Mouse (Mus musculus): ENCODE measurements around the gene Tarsl2. TPM values are rescaled to one million over a fixed set of nuclear protein-coding genes. Genes with fewer than 3 reads are reported as not detected.
A peak's percentile ranks its signal among the peaks of the same experiment; 100 is the strongest.

The Tarsl2 gene
- polyA plus RNA-seq, 1 experiment, result 2.0 TPM

DNA sequence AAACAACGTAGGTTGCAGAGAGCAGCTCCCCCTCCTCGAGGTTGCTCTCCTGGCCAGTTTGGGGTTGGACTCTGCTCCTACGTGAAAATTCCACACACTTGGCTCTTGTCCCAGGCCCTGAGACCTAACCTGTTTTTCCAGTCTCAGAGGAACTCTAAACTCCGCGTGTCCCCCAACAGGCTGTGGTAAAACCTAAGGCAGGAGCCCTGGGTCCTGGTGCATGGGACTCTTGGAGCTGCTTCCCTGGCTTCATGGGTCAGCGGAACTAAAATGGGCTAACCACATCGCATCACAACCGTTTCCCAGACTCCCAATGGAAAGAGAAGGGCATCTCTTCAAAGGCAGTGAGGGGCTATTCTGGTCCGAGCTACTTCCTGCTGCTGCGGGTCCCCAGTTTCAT is 48.2 kb downstream of the Tarsl2 start:
- TF ChIP-seq CTCF (IDR thresholded peaks at IDR 0.05; ENCODE audit: extremely low read depth, insufficient read depth, insufficient read length, insufficient replicate concordance) (no peak), POLR2A (IDR thresholded peaks at IDR 0.05; ENCODE audit: low read depth, low read length) (no peak)
- peaks cover 6% of the 10 kb centered on the region; the same call in 1 of the 2 replicates for H3K4me1 ChIP-seq (ENCODE audit: control insufficient read depth, insufficient read depth, insufficient read length)
- 17% methylated on average over 10 of the region's 10 CpGs for whole genome bisulfite sequencing
- peak in 1 of 2 experiments; percentile 5 for DNase-seq (ENCODE audit: low read depth in 1 of 2, low spot score in 2 of 2)
- H3K27me3 ChIP-seq (ENCODE audit: control insufficient read depth, insufficient read depth, low read length), result no peaks in the 10 kb centered on the region
- H3K27ac ChIP-seq (ENCODE audit: insufficient read depth, low read length), result no peak overlapping the region
- H3K4me3 ChIP-seq (ENCODE audit: extremely low read depth, insufficient read depth, insufficient read length), result peak overlapping the region; percentile 92
- peaks cover 3% of the 10 kb centered on the region for H3K36me3 ChIP-seq (ENCODE audit: control insufficient read depth, insufficient read depth, low read length)

DNA sequence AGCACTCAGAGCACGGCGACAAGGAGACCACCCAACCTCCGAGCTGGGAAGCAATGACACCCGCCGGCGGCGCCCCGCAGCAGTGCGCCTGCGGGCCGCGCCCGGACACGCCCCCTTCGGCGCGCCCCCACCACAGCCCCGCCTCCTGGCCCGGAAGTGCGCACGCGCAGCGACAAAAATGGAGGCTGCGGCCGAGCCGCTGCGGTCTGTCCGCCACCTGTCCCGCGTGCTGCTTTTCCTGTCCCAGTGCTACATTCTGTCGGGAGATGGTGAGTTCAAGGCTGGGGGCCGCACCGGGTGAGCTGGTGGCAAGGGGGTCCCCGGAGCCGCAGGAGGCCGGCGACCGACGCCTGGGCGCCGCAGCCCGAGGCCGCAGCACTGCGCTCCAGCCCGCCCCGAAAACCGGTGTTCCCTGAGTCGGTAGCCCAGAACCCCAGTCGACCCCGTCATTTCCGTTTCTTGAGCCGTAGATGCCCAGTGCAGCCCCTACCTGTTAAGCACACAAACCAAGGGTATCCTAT is 48.7 kb downstream of the Tarsl2 start:
- peak; percentile 53 to 80 for DNase-seq (ENCODE audit: low read depth in 1 of 2, low spot score in 2 of 2)
- peak; percentile 71 for TF ChIP-seq POLR2A (IDR thresholded peaks at IDR 0.05; ENCODE audit: low read depth, low read length)
- TF ChIP-seq CTCF (IDR thresholded peaks at IDR 0.05; ENCODE audit: extremely low read depth, insufficient read depth, insufficient read length, insufficient replicate concordance), result no peak
- peak overlapping the region; percentile 61; the same call in 1 of the 2 replicates for H3K27ac ChIP-seq (ENCODE audit: insufficient read depth, low read length)
- peak overlapping the region; percentile 92 for H3K4me3 ChIP-seq (ENCODE audit: extremely low read depth, insufficient read depth, insufficient read length)
- peaks cover 8% of the 10 kb centered on the region for H3K36me3 ChIP-seq (ENCODE audit: control insufficient read depth, insufficient read depth, low read length)
- H3K27me3 ChIP-seq (ENCODE audit: control insufficient read depth, insufficient read depth, low read length), result no peaks in the 10 kb centered on the region
- peaks cover 6% of the 10 kb centered on the region; the same call in 1 of the 2 replicates for H3K4me1 ChIP-seq (ENCODE audit: control insufficient read depth, insufficient read depth, insufficient read length)
- WGBS, result under 1% methylated on average over 52 of the region's 52 CpGs

- TF ChIP-seq POLR2A (IDR thresholded peaks at IDR 0.05; ENCODE audit: low read depth, low read length), result no peak
- no peak for TF ChIP-seq CTCF (IDR thresholded peaks at IDR 0.05; ENCODE audit: extremely low read depth, insufficient read depth, insufficient read length, insufficient replicate concordance)
- Histone ChIP-seq H3K4me1 (ENCODE audit: control insufficient read depth, insufficient read depth, insufficient read length) (peaks cover 6% of the 10 kb centered on the region; the same call in 1 of the 2 replicates), H3K4me3 (ENCODE audit: extremely low read depth, insufficient read depth, insufficient read length) (no peak overlapping the region), H3K27me3 (ENCODE audit: control insufficient read depth, insufficient read depth, low read length) (no peaks in the 10 kb centered on the region), H3K27ac (ENCODE audit: insufficient read depth, low read length) (no peak overlapping the region), H3K36me3 (ENCODE audit: control insufficient read depth, insufficient read depth, low read length) (peaks cover 25% of the 10 kb centered on the region)
- 51% methylated on average over 2 of the region's 2 CpGs for WGBS
- DNase-seq (ENCODE audit: low read depth in 1 of 2, low spot score in 2 of 2), result peak in 1 of 2 experiments; percentile 17
These were observed 51.8 kb downstream of the Tarsl2 start for GRCm38 (mm10) chr7:65696450-65696849.

DNA sequence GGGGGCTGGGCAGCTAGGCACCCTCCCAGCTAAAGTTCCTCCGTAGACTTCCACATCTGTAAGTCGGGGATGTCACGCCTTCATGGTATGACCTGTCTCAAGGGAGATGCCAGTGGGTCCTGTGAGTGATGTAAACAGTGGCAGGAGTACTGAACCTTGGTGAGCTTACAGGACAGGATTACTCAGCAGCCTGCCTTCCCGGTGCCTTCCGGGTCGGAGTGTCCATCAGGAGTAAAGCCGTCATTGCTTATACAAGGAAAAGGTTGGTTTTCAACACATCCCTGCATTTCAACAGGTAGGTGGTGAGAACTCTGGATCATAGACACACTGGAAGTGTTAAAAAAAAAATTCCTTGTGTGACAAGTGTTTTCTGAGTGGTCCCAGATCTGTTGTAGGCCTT is 57.4 kb downstream of the Tarsl2 start:
- TF ChIP-seq CTCF (IDR thresholded peaks at IDR 0.05; ENCODE audit: extremely low read depth, insufficient read depth, insufficient read length, insufficient replicate concordance) (no peak), POLR2A (IDR thresholded peaks at IDR 0.05; ENCODE audit: low read depth, low read length) (no peak)
- Histone ChIP-seq H3K36me3 (ENCODE audit: control insufficient read depth, insufficient read depth, low read length) (peaks cover 32% of the 10 kb centered on the region), H3K27me3 (ENCODE audit: control insufficient read depth, insufficient read depth, low read length) (no peaks in the 10 kb centered on the region), H3K4me1 (ENCODE audit: control insufficient read depth, insufficient read depth, insufficient read length) (no peaks in the 10 kb centered on the region), H3K27ac (ENCODE audit: insufficient read depth, low read length) (no peak overlapping the region), H3K4me3 (ENCODE audit: extremely low read depth, insufficient read depth, insufficient read length) (no peak overlapping the region)
- WGBS, result 87% methylated on average over 7 of the region's 7 CpGs
- DNase-seq (ENCODE audit: low read depth in 1 of 2, low spot score in 2 of 2), result no peak

DNA sequence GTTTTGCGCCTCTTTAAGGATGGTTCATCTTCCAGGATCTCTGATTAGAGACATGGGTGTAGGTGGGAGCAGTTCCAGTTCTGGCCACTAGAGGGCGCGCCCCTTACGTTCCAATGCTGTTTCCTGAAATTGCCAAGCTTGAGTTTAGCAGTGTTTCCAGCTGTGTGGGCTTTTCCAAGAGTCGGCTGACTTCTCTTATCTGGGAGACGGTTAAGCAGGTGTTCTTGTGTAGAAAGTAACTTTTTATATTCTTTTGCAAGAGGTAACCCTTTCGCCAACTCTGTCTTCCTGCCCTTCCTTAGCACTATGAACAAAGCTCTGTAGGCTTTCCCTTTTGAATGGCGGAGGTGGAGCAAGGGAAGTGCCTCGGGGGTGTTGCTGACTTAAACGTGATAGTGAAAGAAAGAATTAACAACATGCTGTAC is 60.1 kb downstream of the Tarsl2 start:
- H3K36me3 ChIP-seq (ENCODE audit: control insufficient read depth, insufficient read depth, low read length), result peaks cover 17% of the 10 kb centered on the region
- H3K27me3 ChIP-seq (ENCODE audit: control insufficient read depth, insufficient read depth, low read length), result no peaks in the 10 kb centered on the region
- H3K4me1 ChIP-seq (ENCODE audit: control insufficient read depth, insufficient read depth, insufficient read length), result no peaks in the 10 kb centered on the region
- no peak for TF ChIP-seq POLR2A (IDR thresholded peaks at IDR 0.05; ENCODE audit: low read depth, low read length)
- peak; percentile 91; the same call in 1 of the 2 replicates for TF ChIP-seq CTCF (IDR thresholded peaks at IDR 0.05; ENCODE audit: extremely low read depth, insufficient read depth, insufficient read length, insufficient replicate concordance)
- H3K4me3 ChIP-seq (ENCODE audit: extremely low read depth, insufficient read depth, insufficient read length), result peak overlapping the region; percentile 54
- 3% methylated on average over 10 of the region's 10 CpGs for WGBS
- DNase-seq (ENCODE audit: low read depth in 1 of 2, low spot score in 2 of 2), result peak; percentile 27 to 50
- no peak overlapping the region for H3K27ac ChIP-seq (ENCODE audit: insufficient read depth, low read length)

DNA sequence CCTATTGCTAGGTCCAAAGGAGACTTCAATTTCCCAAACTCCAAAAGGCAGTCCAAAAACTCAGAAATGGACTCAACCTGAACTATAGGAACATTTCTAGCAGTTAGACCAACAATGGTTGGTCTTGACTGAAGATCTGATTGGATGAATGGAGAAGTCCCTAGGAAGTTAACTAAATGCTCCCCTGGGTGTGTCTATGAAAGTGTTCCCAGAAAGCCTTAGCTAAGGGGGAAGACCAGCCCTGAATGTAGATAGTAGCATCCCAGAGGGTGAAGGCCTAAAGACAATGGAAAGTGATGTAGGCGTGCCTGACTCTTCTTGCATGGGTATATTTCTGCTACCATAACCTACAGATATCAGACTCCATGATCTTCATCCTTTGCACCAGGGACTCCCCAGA is 63.8 kb downstream of the Tarsl2 start:
- no peaks in the 10 kb centered on the region for H3K36me3 ChIP-seq (ENCODE audit: control insufficient read depth, insufficient read depth, low read length)
- WGBS, result 83% methylated on average over 1 of the region's 1 CpGs
- DNase-seq (ENCODE audit: low read depth in 1 of 2, low spot score in 2 of 2), result no peak

DNA sequence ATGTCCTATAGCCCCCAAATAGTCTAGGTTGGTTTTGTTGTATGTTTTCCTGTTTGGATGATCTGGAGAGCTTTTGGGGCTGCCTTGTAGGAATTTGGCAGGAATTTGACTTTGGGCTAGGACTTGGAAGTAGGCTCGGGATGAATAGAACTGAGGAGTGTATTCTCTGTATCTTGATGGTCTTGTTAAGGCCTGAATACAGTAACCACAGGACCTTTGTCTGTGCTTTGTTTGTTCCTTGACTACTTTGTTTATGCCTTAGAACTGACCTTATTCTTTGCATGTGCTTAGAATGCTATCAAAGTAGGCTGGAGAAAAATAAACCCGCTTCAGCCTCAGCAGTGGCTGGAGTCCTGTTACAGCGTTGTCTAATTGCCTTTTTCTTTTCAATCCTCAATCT is 65.6 kb downstream of the Tarsl2 start:
- DNase-seq (ENCODE audit: low read depth in 1 of 2, low spot score in 2 of 2), result no peak
- Histone ChIP-seq H3K27me3 (ENCODE audit: control insufficient read depth, insufficient read depth, low read length) (no peaks in the 10 kb centered on the region), H3K4me1 (ENCODE audit: control insufficient read depth, insufficient read depth, insufficient read length) (no peaks in the 10 kb centered on the region), H3K36me3 (ENCODE audit: control insufficient read depth, insufficient read depth, low read length) (no peaks in the 10 kb centered on the region), H3K27ac (ENCODE audit: insufficient read depth, low read length) (no peak overlapping the region), H3K4me3 (ENCODE audit: extremely low read depth, insufficient read depth, insufficient read length) (no peak overlapping the region)
- 88% methylated on average over 3 of the region's 3 CpGs for WGBS
- TF ChIP-seq POLR2A (IDR thresholded peaks at IDR 0.05; ENCODE audit: low read depth, low read length) (no peak), CTCF (IDR thresholded peaks at IDR 0.05; ENCODE audit: extremely low read depth, insufficient read depth, insufficient read length, insufficient replicate concordance) (no peak)

More for the DNA sequence above, 63.8 kb downstream of the Tarsl2 start:
- H3K27me3 ChIP-seq (ENCODE audit: control insufficient read depth, insufficient read depth, low read length), result no peaks in the 10 kb centered on the region
- H3K4me3 ChIP-seq (ENCODE audit: extremely low read depth, insufficient read depth, insufficient read length), result no peak overlapping the region
- H3K27ac ChIP-seq (ENCODE audit: insufficient read depth, low read length), result no peak overlapping the region
- H3K4me1 ChIP-seq (ENCODE audit: control insufficient read depth, insufficient read depth, insufficient read length), result no peaks in the 10 kb centered on the region
- no peak for TF ChIP-seq CTCF (IDR thresholded peaks at IDR 0.05; ENCODE audit: extremely low read depth, insufficient read depth, insufficient read length, insufficient replicate concordance)
- no peak for TF ChIP-seq POLR2A (IDR thresholded peaks at IDR 0.05; ENCODE audit: low read depth, low read length)

All from spleen, adult 2 months (tissue).